In genomic region chr8:111923383-111923804, GRCm38 (mm10) we compare ENCODE assay signal across 8 mouse cellular contexts. TPM values are rescaled to one million over a fixed set of nuclear protein-coding genes. Genes with fewer than 3 reads are reported as not detected.
DNase-seq lines count a peak whose midpoint lies in the region; ATAC-seq lines count a peak whose summit lies in the region.

No protein-coding gene starts in this region.

- WGBS in heart, embryonic 11.5 days (ENCODE audit: insufficient replicate concordance), result 28% methylated on average over 10 of the region's 10 CpGs
- 32% methylated on average over 10 of the region's 10 CpGs for WGBS in intestine, embryonic 15.5 days

- peaks cover 4% of the 10 kb centered on the region for H3K4me1 ChIP-seq in heart, embryonic 11.5 days (ENCODE audit: control insufficient read depth, insufficient read depth, low read length)
- no peaks in the 10 kb centered on the region for H3K4me1 ChIP-seq in intestine, embryonic 15.5 days (replicated peaks)

- no peaks in the 10 kb centered on the region for H3K36me3 ChIP-seq in heart, embryonic 11.5 days (ENCODE audit: control insufficient read depth, insufficient read depth, low read length)
- H3K36me3 ChIP-seq in intestine, embryonic 15.5 days, result no peaks in the 10 kb centered on the region
- no peaks in the 10 kb centered on the region for H3K36me3 ChIP-seq in splenic B cell, adult 2 months (ENCODE audit: control insufficient read depth, insufficient read depth, low read length, poor library complexity, severe bottlenecking)

- no peak overlapping the region for H3K4me3 ChIP-seq in heart, embryonic 11.5 days (ENCODE audit: low read depth, low read length)
- H3K4me3 ChIP-seq in intestine, embryonic 15.5 days (replicated peaks), result no peak overlapping the region

- peak; percentile 59 to 66 for DNase-seq in heart, adult 18-20 months
- peak; percentile 73 for DNase-seq in CD4-positive, CD25-positive, alpha-beta regulatory T cell, adult 2 months (ENCODE audit: low read depth, low spot score)
- DNase-seq in brain, adult 2 months (ENCODE audit: low read depth, low spot score), result peak; percentile 91
- peak; percentile 77 for DNase-seq in gastrocnemius, adult 18-20 months (ENCODE audit: low spot score)
- DNase-seq in lung, adult 18-20 months, result peak; percentile 47 to 63
- DNase-seq in splenic B cell, adult 2 months (ENCODE audit: low read depth, low spot score), result peak; percentile 69

- no peak overlapping the region for H3K9ac ChIP-seq in heart, embryonic 11.5 days (ENCODE audit: low read depth, low read length)
- H3K9ac ChIP-seq in intestine, embryonic 15.5 days, result no peak overlapping the region

- no peaks in the 10 kb centered on the region for H3K27me3 ChIP-seq in heart, embryonic 11.5 days (ENCODE audit: control insufficient read depth, insufficient read depth, low read length)
- H3K27me3 ChIP-seq in intestine, embryonic 15.5 days (replicated peaks), result no peaks in the 10 kb centered on the region
- H3K27me3 ChIP-seq in splenic B cell, adult 2 months (ENCODE audit: control insufficient read depth, insufficient read depth, low read length, poor library complexity, severe bottlenecking), result no peaks in the 10 kb centered on the region

- no peak for ATAC-seq in heart, embryonic 11.5 days (replicated peaks; ENCODE audit: insufficient number of reproducible peaks, low FRiP score, low TSS enrichment)
- peak; percentile 46; the same call in 1 of the 2 replicates for ATAC-seq in intestine, embryonic 15.5 days

- H3K9me3 ChIP-seq in heart, embryonic 11.5 days (replicated peaks; ENCODE audit: control insufficient read depth, low read length), result no peaks in the 10 kb centered on the region
- no peaks in the 10 kb centered on the region for H3K9me3 ChIP-seq in intestine, embryonic 15.5 days

- no peak overlapping the region for H3K27ac ChIP-seq in heart, embryonic 11.5 days (ENCODE audit: low read depth, low read length)
- H3K27ac ChIP-seq in intestine, embryonic 15.5 days, result no peak overlapping the region

- no peak overlapping the region for H3K4me2 ChIP-seq in heart, embryonic 11.5 days
- H3K4me2 ChIP-seq in intestine, embryonic 15.5 days (replicated peaks), result no peak overlapping the region

RNA-seq across cellular contexts. Expression of gene Tmem231, which starts 10.3 kb away (rescaled TPM):
- total RNA-seq in heart, adult 18-20 months (2021), result 1 to 10 TPM; 2.0 to 2.4 TPM
- 5.0 and 5.6 TPM in 2 replicates for polyA plus RNA-seq in heart, embryonic 11.5 days (2014; fragmentation: Nextera tagmentation; extraction: Ambion mirVana)
- total RNA-seq in gastrocnemius, adult 18-20 months (2021), result 1 to 10 TPM in 1 of 2 experiments, under 1 TPM in 1; 0.91 to 1.0 TPM
- 9.3 and 11.5 TPM in 2 replicates for polyA plus RNA-seq in intestine, embryonic 15.5 days (2015; fragmentation: Nextera tagmentation; extraction: Ambion mirVana)

RNA-seq across cellular contexts. Expression of gene Chst5, which starts 13.1 kb away (rescaled TPM):
- not detected for total RNA-seq in heart, adult 18-20 months (2021)
- polyA plus RNA-seq in heart, embryonic 11.5 days (2014; fragmentation: Nextera tagmentation; extraction: Ambion mirVana), result 0.99 TPM in 1 of 2 replicates, not detected in the other
- under 1 TPM in 1 of 2 experiments, not detected in 1; 0.09 TPM for total RNA-seq in gastrocnemius, adult 18-20 months (2021)
- 1.2 and 1.7 TPM in 2 replicates for polyA plus RNA-seq in intestine, embryonic 15.5 days (2015; fragmentation: Nextera tagmentation; extraction: Ambion mirVana)

RNA-seq across cellular contexts. Expression of gene Gabarapl2, which starts 17.1 kb away (rescaled TPM):
- total RNA-seq in heart, adult 18-20 months (2021), result 100 to 1,000 TPM; 137 to 139 TPM
- polyA plus RNA-seq in heart, embryonic 11.5 days (2014; fragmentation: Nextera tagmentation; extraction: Ambion mirVana), result 177 and 191 TPM in 2 replicates
- 100 to 1,000 TPM in 1 of 2 experiments, 10 to 100 TPM in 1; 91.4 to 110 TPM for total RNA-seq in gastrocnemius, adult 18-20 months (2021)
- polyA plus RNA-seq in intestine, embryonic 15.5 days (2015; fragmentation: Nextera tagmentation; extraction: Ambion mirVana), result 194 and 215 TPM in 2 replicates

RNA-seq across cellular contexts. Expression of gene Tmem170, which starts 46.8 kb away (rescaled TPM):
- 1 to 10 TPM; 2.4 to 2.6 TPM for total RNA-seq in heart, adult 18-20 months (2021)
- polyA plus RNA-seq in heart, embryonic 11.5 days (2014; fragmentation: Nextera tagmentation; extraction: Ambion mirVana), result 4.5 and 5.8 TPM in 2 replicates
- total RNA-seq in gastrocnemius, adult 18-20 months (2021), result 1 to 10 TPM; 2.0 to 2.3 TPM
- 15.9 and 16.0 TPM in 2 replicates for polyA plus RNA-seq in intestine, embryonic 15.5 days (2015; fragmentation: Nextera tagmentation; extraction: Ambion mirVana)
